Mouse (Mus musculus) heart, embryonic 15.5 days (tissue): Measurements from ENCODE around the gene I0C0044D17Rik. TPM values are rescaled to one million over a fixed set of nuclear protein-coding genes. Genes with fewer than 3 reads are reported as not detected.

Source experiments
- ATAC-seq: fragments of 200-750 bp; cut with Nextera tagmentation; replicated peaks from 2 replicates; pipeline ENCODE4 v1.8.0; 2017; ENCODE audit warnings: low read depth, moderate TSS enrichment; ENCODE audit not compliant: insufficient number of reproducible peaks, insufficient read depth, low FRiP score
- H3K27ac ChIP-seq: fragments of 300-500 bp; sonication (generic); 2 replicates; pipeline ENCODE4 v1.5.1; 2015; ENCODE audit warnings: mild to moderate bottlenecking, inconsistent platforms
- H3K27me3 ChIP-seq: fragments of 300-500 bp; sonication (generic); 2 replicates; pipeline ENCODE4 v1.6.1; 2015; ENCODE audit warnings: inconsistent platforms
- H3K36me3 ChIP-seq: fragments of 300-500 bp; sonication (generic); 2 replicates; pipeline ENCODE4 v1.6.1; 2015; ENCODE audit warnings: mild to moderate bottlenecking, inconsistent platforms
- H3K4me1 ChIP-seq: fragments of 300-500 bp; sonication (generic); replicated peaks from 2 replicates; pipeline ENCODE4 v1.6.1; 2015; ENCODE audit warnings: inconsistent platforms
- H3K4me2 ChIP-seq: fragments of 300-500 bp; sonication (generic); 2 replicates; pipeline ENCODE4 v1.6.1; 2015; ENCODE audit warnings: inconsistent platforms, mild to moderate bottlenecking, moderate library complexity
- H3K4me3 ChIP-seq: fragments of 300-500 bp; sonication (generic); 2 replicates; pipeline ENCODE4 v1.5.1; 2015; ENCODE audit warnings: mild to moderate bottlenecking, inconsistent platforms
- H3K9ac ChIP-seq: fragments of 300-500 bp; sonication (generic); 2 replicates; pipeline ENCODE4 v1.6.1; 2015; ENCODE audit warnings: mild to moderate bottlenecking, inconsistent platforms
- H3K9me3 ChIP-seq: fragments of 300-500 bp; sonication (generic); replicated peaks from 2 replicates; pipeline ENCODE4 v1.6.1; 2016; ENCODE audit warnings: inconsistent platforms
- WGBS: fragments of 180-500 bp; shearing (Covaris S2); methylation state at CpG from one replicate; pipeline ENCODE4 v1.1.7; 2015; ENCODE audit warnings: mixed read lengths; 5-methylcytosine and 5-hydroxymethylcytosine counted together
- polyA plus RNA-seq: library from polyadenylated mRNA; unstranded; fragments of >200 nt; fragmentation: Nextera tagmentation; extraction: Ambion mirVana; gene quantifications from 2 replicates; pipeline ENCODE4 v1.2.1, GENCODE M21; 2015

Gene I0C0044D17Rik
- polyA plus RNA-seq, 1 experiment from 2014 or later, result not detected

GRCm38 (mm10) chr4:98796591-98797341 is 26.9 kb downstream of the I0C0044D17Rik start:
- no peak overlapping the region for H3K9ac ChIP-seq
- H3K4me3 ChIP-seq, result no peak overlapping the region
- no peaks in the 10 kb centered on the region for H3K9me3 ChIP-seq
- no peaks in the 10 kb centered on the region for H3K36me3 ChIP-seq
- H3K4me1 ChIP-seq, result peaks cover 23% of the 10 kb centered on the region
- 37% methylated on average over 11 of the region's 11 CpGs for WGBS
- H3K27me3 ChIP-seq, result no peaks in the 10 kb centered on the region
- H3K27ac ChIP-seq, result peak overlapping the region; percentile 80
- peak overlapping the region; percentile 37 for H3K4me2 ChIP-seq
- peak; percentile 64 for ATAC-seq

GRCm38 (mm10) chr4:98795241-98795640 is 28.4 kb downstream of the I0C0044D17Rik start:
- H3K36me3 ChIP-seq, result no peaks in the 10 kb centered on the region
- H3K9ac ChIP-seq, result no peak overlapping the region
- no peak overlapping the region for H3K4me2 ChIP-seq
- H3K4me3 ChIP-seq, result no peak overlapping the region
- H3K27me3 ChIP-seq, result no peaks in the 10 kb centered on the region
- 70% methylated on average over 2 of the region's 2 CpGs for WGBS
- H3K9me3 ChIP-seq, result no peaks in the 10 kb centered on the region
- ATAC-seq, result no peak
- H3K27ac ChIP-seq, result no peak overlapping the region
- H3K4me1 ChIP-seq, result peaks cover 23% of the 10 kb centered on the region

- no peak overlapping the region for H3K9ac ChIP-seq
- H3K4me1 ChIP-seq, result peaks cover 29% of the 10 kb centered on the region
- H3K27ac ChIP-seq, result no peak overlapping the region
- 90% methylated on average over 9 of the region's 9 CpGs for WGBS
- H3K36me3 ChIP-seq, result no peaks in the 10 kb centered on the region
- H3K9me3 ChIP-seq, result no peaks in the 10 kb centered on the region
- ATAC-seq, result no peak
- no peaks in the 10 kb centered on the region for H3K27me3 ChIP-seq
- H3K4me3 ChIP-seq, result no peak overlapping the region
- no peak overlapping the region for H3K4me2 ChIP-seq
Measured at GRCm38 (mm10) chr4:98793486-98793885, 30.2 kb downstream of the I0C0044D17Rik start.

GRCm38 (mm10) chr4:98790721-98791120 is 32.9 kb downstream of the I0C0044D17Rik start:
- Histone ChIP-seq H3K9me3 (no peaks in the 10 kb centered on the region), H3K27me3 (no peaks in the 10 kb centered on the region), H3K4me3 (no peak overlapping the region), H3K9ac (no peak overlapping the region), H3K4me2 (peak overlapping the region; percentile 53; the same call in 1 of the 2 replicates), H3K4me1 (peaks cover 10% of the 10 kb centered on the region), H3K36me3 (no peaks in the 10 kb centered on the region), H3K27ac (no peak overlapping the region)
- WGBS, result 61% methylated on average over 1 of the region's 1 CpGs
- ATAC-seq, result no peak

GRCm38 (mm10) chr4:98789861-98790311 is 33.8 kb downstream of the I0C0044D17Rik start:
- no peak; the same call in 1 of the 2 replicates for ATAC-seq
- H3K27ac ChIP-seq, result peak overlapping the region; percentile 24; the same call in 1 of the 2 replicates
- H3K4me1 ChIP-seq, result peaks cover 9% of the 10 kb centered on the region
- no peaks in the 10 kb centered on the region for H3K9me3 ChIP-seq
- H3K9ac ChIP-seq, result no peak overlapping the region
- no peaks in the 10 kb centered on the region for H3K36me3 ChIP-seq
- no peaks in the 10 kb centered on the region for H3K27me3 ChIP-seq
- H3K4me2 ChIP-seq, result peak overlapping the region; percentile 53
- H3K4me3 ChIP-seq, result peak overlapping the region; percentile 33
- WGBS, result 3% methylated on average over 10 of the region's 10 CpGs

GRCm38 (mm10) chr4:98789133-98789765 is 34.4 kb downstream of the I0C0044D17Rik start:
- H3K4me2 ChIP-seq, result peak overlapping the region; percentile 53

GRCm38 (mm10) chr4:98786281-98786680 is 37.4 kb downstream of the I0C0044D17Rik start:
- no peaks in the 10 kb centered on the region for H3K9me3 ChIP-seq
- H3K4me3 ChIP-seq, result no peak overlapping the region
- H3K4me1 ChIP-seq, result peaks cover 9% of the 10 kb centered on the region
- 48% methylated on average over 3 of the region's 3 CpGs for WGBS
- ATAC-seq, result no peak
- no peak overlapping the region for H3K4me2 ChIP-seq
- no peak overlapping the region for H3K9ac ChIP-seq
- H3K27me3 ChIP-seq, result no peaks in the 10 kb centered on the region
- H3K36me3 ChIP-seq, result no peaks in the 10 kb centered on the region
- H3K27ac ChIP-seq, result no peak overlapping the region

More at GRCm38 (mm10) chr4:98789133-98789765, 34.4 kb downstream of the I0C0044D17Rik start:
- Histone ChIP-seq H3K27me3 (no peaks in the 10 kb centered on the region), H3K9ac (no peak overlapping the region), H3K9me3 (no peaks in the 10 kb centered on the region), H3K36me3 (no peaks in the 10 kb centered on the region), H3K27ac (peak overlapping the region; percentile 24; the same call in 1 of the 2 replicates), H3K4me3 (peak overlapping the region; percentile 33), H3K4me1 (peaks cover 9% of the 10 kb centered on the region)
- 55% methylated on average over 7 of the region's 7 CpGs for WGBS
- no peak for ATAC-seq

- Histone ChIP-seq H3K4me3 (no peak overlapping the region), H3K9ac (no peak overlapping the region), H3K4me1 (peaks cover 9% of the 10 kb centered on the region), H3K27me3 (no peaks in the 10 kb centered on the region), H3K27ac (no peak overlapping the region), H3K36me3 (no peaks in the 10 kb centered on the region), H3K9me3 (no peaks in the 10 kb centered on the region), H3K4me2 (no peak overlapping the region)
- ATAC-seq, result no peak
- WGBS, result 50% methylated on average over 8 of the region's 8 CpGs
Measured at GRCm38 (mm10) chr4:98785851-98786250, 37.8 kb downstream of the I0C0044D17Rik start.

- 17% methylated on average over 16 of the region's 16 CpGs for WGBS
- Histone ChIP-seq H3K4me1 (peaks cover 18% of the 10 kb centered on the region), H3K9ac (no peak overlapping the region), H3K27ac (no peak overlapping the region), H3K36me3 (no peaks in the 10 kb centered on the region), H3K9me3 (no peaks in the 10 kb centered on the region), H3K27me3 (0 out of 2 replicates have a peak, but pooled peaks cover 13% of the 10 kb centered on the region), H3K4me3 (no peak overlapping the region), H3K4me2 (peak overlapping the region; percentile 45)
- no peak for ATAC-seq
Measured at GRCm38 (mm10) chr4:98778219-98778618, 45.4 kb downstream of the I0C0044D17Rik start.

GRCm38 (mm10) chr4:98777464-98777863 is 46.2 kb downstream of the I0C0044D17Rik start:
- 48% methylated on average over 6 of the region's 6 CpGs for WGBS
- Histone ChIP-seq H3K27me3 (0 out of 2 replicates have a peak, but pooled peaks cover 13% of the 10 kb centered on the region), H3K9me3 (no peaks in the 10 kb centered on the region), H3K27ac (no peak overlapping the region), H3K4me2 (no peak overlapping the region), H3K4me1 (peaks cover 18% of the 10 kb centered on the region), H3K36me3 (no peaks in the 10 kb centered on the region), H3K9ac (no peak overlapping the region), H3K4me3 (no peak overlapping the region)
- no peak for ATAC-seq

GRCm38 (mm10) chr4:98776721-98777427 is 46.8 kb downstream of the I0C0044D17Rik start:
- H3K4me3 ChIP-seq, result no peak overlapping the region
- H3K4me1 ChIP-seq, result peaks cover 18% of the 10 kb centered on the region
- H3K9ac ChIP-seq, result no peak overlapping the region
- H3K36me3 ChIP-seq, result no peaks in the 10 kb centered on the region
- no peak for ATAC-seq
- 0 out of 2 replicates have a peak, but pooled peaks cover 13% of the 10 kb centered on the region for H3K27me3 ChIP-seq
- H3K27ac ChIP-seq, result no peak overlapping the region
- WGBS, result 80% methylated on average over 10 of the region's 10 CpGs
- H3K9me3 ChIP-seq, result no peaks in the 10 kb centered on the region
- H3K4me2 ChIP-seq, result no peak overlapping the region
